Mouse (Mus musculus) midbrain, postnatal 0 days (tissue): Measurements from ENCODE around the gene Phf21b. TPM values are rescaled to one million over a fixed set of nuclear protein-coding genes. Genes with fewer than 3 reads are reported as not detected.
A peak's percentile ranks its signal among the peaks of the same experiment; 100 is the strongest.

Experiments
- ATAC-seq: fragments of 200-750 bp; cut with Nextera tagmentation; 2 replicates; pipeline ENCODE4 v1.8.0; 2017; ENCODE audit warnings: moderate number of reproducible peaks, mild to moderate bottlenecking, moderate TSS enrichment, moderate library complexity; ENCODE audit not compliant: low FRiP score
- DNase-seq: peaks from one replicate; pipeline ENCODE4 v3.0.0-alpha.2; 2015; ENCODE audit warnings: low spot score
- H3K27ac ChIP-seq: fragments of 300-500 bp; sonication (generic); 2 replicates; pipeline ENCODE4 v1.5.1; 2014; ENCODE audit warnings: low read depth, mild to moderate bottlenecking, low read length, mixed read lengths
- H3K27me3 ChIP-seq: fragments of 300-500 bp; sonication (generic); 2 replicates; pipeline ENCODE4 v1.6.1; 2014; ENCODE audit warnings: low read length, control low read depth, mixed read lengths; ENCODE audit not compliant: insufficient read depth
- H3K36me3 ChIP-seq: fragments of 300-500 bp; sonication (generic); 2 replicates; pipeline ENCODE4 v1.6.1; 2014; ENCODE audit warnings: low read length, control low read depth, mixed read lengths; ENCODE audit not compliant: insufficient read depth
- H3K4me1 ChIP-seq: fragments of 300-500 bp; sonication (generic); 2 replicates; pipeline ENCODE4 v1.6.1; 2014; ENCODE audit warnings: mild to moderate bottlenecking, control low read depth, antibody characterized with exemption, low read length, mixed read lengths; ENCODE audit not compliant: insufficient read depth
- H3K4me2 ChIP-seq: fragments of 300-500 bp; sonication (generic); 2 replicates; pipeline ENCODE4 v1.6.1; 2014; ENCODE audit warnings: low read depth, mild to moderate bottlenecking, low read length, mixed read lengths; ENCODE audit not compliant: poor library complexity, severe bottlenecking
- H3K4me3 ChIP-seq: fragments of 300-500 bp; sonication (generic); 2 replicates; pipeline ENCODE4 v1.5.1; 2014; ENCODE audit warnings: low read depth, mild to moderate bottlenecking, low read length, moderate library complexity
- H3K9ac ChIP-seq: fragments of 300-500 bp; sonication (generic); replicated peaks from 2 replicates; pipeline ENCODE4 v1.6.1; 2014; ENCODE audit warnings: mild to moderate bottlenecking, low read length, moderate library complexity, mixed read lengths; ENCODE audit not compliant: poor library complexity, severe bottlenecking
- H3K9me3 ChIP-seq: fragments of 300-500 bp; sonication (generic); 2 replicates; pipeline ENCODE4 v1.6.1; 2016; ENCODE audit warnings: low read length, control low read depth
- CTCF ChIP-seq: IDR thresholded peaks from 2 replicates; pipeline ENCODE4 v1.5.1; 2016; ENCODE audit warnings: antibody characterized with exemption, mild to moderate bottlenecking
- WGBS: fragments of 180-500 bp; shearing (Covaris S2); extraction: QIAGEN DNeasy Blood & Tissue Kit; methylation state at CpG from one replicate; pipeline ENCODE4 v1.1.7; 2014; 5-methylcytosine and 5-hydroxymethylcytosine counted together
- polyA plus RNA-seq: library from polyadenylated mRNA; unstranded; fragments of >200 nt; fragmentation: Nextera tagmentation; extraction: Ambion mirVana; gene quantifications from 2 replicates; pipeline ENCODE4 v1.2.1, GENCODE M21; 2015
- total RNA-seq: library from RNA; depleted of rRNA; stranded (reverse); fragments of >200 nt; gene quantifications from 2 replicates; pipeline ENCODE4 v1.2.3, GENCODE M21; 2014

Phf21b gene
- total and polyA plus RNA-seq, 2 experiments from 2014 or later = 1.1 to 11.7 TPM

GRCm38 (mm10) chr15:84861911-84862310 lies 6.1 kb upstream of the Phf21b start:
- Histone ChIP-seq H3K36me3 (no peaks in the 10 kb centered on the region), H3K27me3 (no peaks in the 10 kb centered on the region), H3K27ac (no peak overlapping the region), H3K4me2 (no peak overlapping the region), H3K9ac (no peak overlapping the region), H3K4me1 (no peaks in the 10 kb centered on the region; the same call in 1 of the 2 replicates), H3K4me3 (no peak overlapping the region), H3K9me3 (no peaks in the 10 kb centered on the region)
- ATAC-seq = no peak
- no peak for TF ChIP-seq CTCF
- no peak for DNase-seq
- 90% methylated on average over 8 of the region's 8 CpGs for whole genome bisulfite sequencing

DNA sequence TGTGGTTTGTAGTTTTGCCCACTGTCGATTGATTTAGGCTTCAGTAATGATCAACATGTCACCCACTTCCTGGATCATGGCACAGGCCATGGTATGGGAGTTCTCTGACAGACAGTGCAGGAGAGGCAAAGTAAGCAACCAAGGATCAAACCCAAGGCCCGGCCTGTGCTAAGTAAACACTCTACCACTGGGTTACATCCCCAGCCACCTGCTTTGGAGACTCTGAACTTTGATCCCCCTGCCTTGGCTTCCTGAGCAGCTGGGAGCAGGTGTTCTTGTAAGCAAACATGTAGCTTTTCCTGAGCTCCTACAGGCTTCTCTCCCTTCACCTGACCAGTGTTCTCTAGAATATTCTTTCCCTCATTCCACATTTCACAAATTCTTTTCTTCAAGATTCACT lies 1.8 kb upstream of the Phf21b start:
- WGBS = 90% methylated on average over 2 of the region's 2 CpGs
- DNase-seq (no peak), ATAC-seq (no peak)
- Histone ChIP-seq H3K4me2 (no peak overlapping the region), H3K9ac (no peak overlapping the region), H3K4me3 (no peak overlapping the region), H3K9me3 (no peaks in the 10 kb centered on the region), H3K27me3 (no peaks in the 10 kb centered on the region), H3K27ac (no peak overlapping the region), H3K36me3 (no peaks in the 10 kb centered on the region), H3K4me1 (no peaks in the 10 kb centered on the region; the same call in 1 of the 2 replicates)
- TF ChIP-seq CTCF = no peak

DNA sequence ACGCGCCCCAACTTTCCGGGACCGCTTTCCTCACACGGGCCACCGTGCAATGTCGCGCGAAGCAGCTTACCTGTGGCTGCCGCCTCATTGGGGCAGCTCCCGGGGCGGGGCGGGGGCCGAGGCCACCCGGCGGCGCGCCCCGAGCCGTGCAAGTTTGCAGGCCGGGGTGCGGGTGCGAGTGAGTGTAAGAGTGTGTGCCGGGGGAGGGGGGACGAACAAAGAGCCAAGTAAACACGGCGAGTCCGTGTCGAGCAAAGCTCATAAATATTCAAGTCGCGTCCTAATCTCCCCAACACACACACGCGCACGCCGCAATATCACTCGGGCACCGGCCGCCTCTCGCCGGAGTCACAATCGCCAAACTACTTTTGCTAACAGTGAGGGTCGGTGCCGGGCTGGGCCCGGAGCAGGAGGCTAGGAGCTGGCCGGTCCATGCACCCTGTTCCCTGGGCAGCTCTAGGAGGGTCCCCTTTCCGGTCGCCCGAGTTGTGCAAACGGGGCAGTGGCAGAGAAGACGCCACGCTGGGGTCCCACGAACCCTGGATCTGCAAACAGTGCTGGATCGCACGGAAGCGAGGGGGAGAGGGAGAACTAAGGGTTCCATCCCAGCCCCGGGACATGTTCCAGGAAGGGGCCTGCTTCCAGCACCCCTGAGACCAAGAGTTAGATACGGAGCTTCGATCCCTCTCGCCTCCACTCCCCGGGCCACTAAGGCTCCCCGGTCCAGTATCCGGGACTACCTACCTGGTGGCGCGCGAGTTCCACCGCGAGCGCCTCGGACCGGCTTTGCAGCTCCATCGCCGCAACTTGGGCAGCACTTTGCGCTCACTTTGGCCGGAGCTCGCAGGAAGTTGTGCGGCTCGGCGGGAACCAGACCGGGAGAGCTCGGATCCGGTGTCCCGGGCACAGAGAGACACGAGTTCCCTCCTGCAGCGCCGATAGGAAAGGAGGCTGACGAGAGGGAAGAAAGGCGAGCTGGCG lies 638 bp downstream of the Phf21b start:
- peak; percentile 17; the same call in 1 of the 2 replicates for ATAC-seq

GRCm38 (mm10) chr15:84854171-84854811 lies 1.6 kb downstream of the Phf21b start:
- H3K36me3 ChIP-seq = no peaks in the 10 kb centered on the region
- ATAC-seq (no peak), DNase-seq (peak; percentile 39)
- H3K27ac ChIP-seq = peak overlapping the region; percentile 80
- WGBS = under 1% methylated on average over 49 of the region's 49 CpGs
- H3K9me3 ChIP-seq = no peaks in the 10 kb centered on the region
- peak overlapping the region; percentile 98 for H3K4me2 ChIP-seq
- H3K27me3 ChIP-seq = no peaks in the 10 kb centered on the region
- peak overlapping the region; percentile 51 for H3K9ac ChIP-seq
- TF ChIP-seq CTCF = no peak
- no peaks in the 10 kb centered on the region; the same call in 1 of the 2 replicates for H3K4me1 ChIP-seq
- H3K4me3 ChIP-seq = peak overlapping the region; percentile 62

More for the DNA sequence above, 638 bp downstream of the Phf21b start:
- TF ChIP-seq CTCF = no peak
- Histone ChIP-seq H3K4me2 (peak overlapping the region; percentile 98), H3K27me3 (no peaks in the 10 kb centered on the region), H3K4me3 (peak overlapping the region; percentile 62), H3K36me3 (no peaks in the 10 kb centered on the region), H3K4me1 (no peaks in the 10 kb centered on the region; the same call in 1 of the 2 replicates), H3K9me3 (no peaks in the 10 kb centered on the region), H3K27ac (peak overlapping the region; percentile 80), H3K9ac (peak overlapping the region; percentile 51)
- peak; percentile 71 for DNase-seq
- WGBS = under 1% methylated on average over 83 of the region's 88 CpGs

DNA sequence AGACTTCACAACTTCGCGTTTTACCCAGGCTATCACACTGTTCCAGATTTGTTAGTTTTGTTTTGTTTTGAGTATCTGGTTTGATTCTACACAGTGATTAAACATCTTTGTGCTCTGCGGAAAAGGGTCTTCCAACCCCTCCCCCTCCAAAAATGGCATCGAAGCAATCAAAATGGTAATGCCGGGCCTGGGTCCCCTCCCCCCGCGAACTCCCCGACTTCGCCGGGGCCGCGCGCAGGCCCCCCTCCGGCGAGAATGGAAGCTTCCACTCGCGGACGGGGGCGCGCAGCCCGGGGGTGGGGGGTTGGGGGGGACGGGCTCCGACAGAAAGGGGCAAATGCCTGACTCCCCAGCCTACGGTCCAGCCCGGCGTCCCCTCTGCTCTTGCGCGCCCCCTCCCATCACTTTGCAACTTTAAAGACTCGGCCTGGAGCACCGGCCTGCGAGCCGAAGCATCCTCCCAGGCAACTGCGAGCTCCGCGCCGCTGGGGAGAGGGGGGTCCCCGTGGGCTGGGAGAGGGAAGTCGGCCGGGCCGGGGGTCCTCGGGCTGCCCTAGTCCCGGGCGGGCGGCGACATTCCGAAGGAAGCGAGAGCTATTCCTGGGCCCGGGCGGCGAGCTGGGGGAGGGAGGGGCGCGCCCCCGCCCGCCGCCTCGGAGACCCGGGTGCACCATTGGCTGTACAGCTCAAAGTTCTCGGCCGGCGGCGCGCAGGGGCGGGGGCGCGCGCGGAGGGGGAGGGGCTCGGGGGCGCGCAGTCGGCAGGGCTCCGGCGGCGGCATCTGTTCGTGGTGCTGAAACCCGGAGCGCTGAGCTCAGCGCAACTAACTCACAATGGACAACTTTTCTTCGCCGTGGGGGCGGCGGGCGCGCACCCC lies 2.4 kb downstream of the Phf21b start:
- H3K4me2 ChIP-seq = peak overlapping the region; percentile 98
- H3K27ac ChIP-seq = peak overlapping the region; percentile 80
- H3K36me3 ChIP-seq = no peaks in the 10 kb centered on the region
- WGBS = under 1% methylated on average over 56 of the region's 84 CpGs
- peak; percentile 68 for ATAC-seq
- DNase-seq = peak; percentile 82
- H3K4me3 ChIP-seq = peak overlapping the region; percentile 62
- H3K27me3 ChIP-seq = no peaks in the 10 kb centered on the region
- no peak for TF ChIP-seq CTCF
- H3K4me1 ChIP-seq = no peaks in the 10 kb centered on the region; the same call in 1 of the 2 replicates
- no peaks in the 10 kb centered on the region for H3K9me3 ChIP-seq
- H3K9ac ChIP-seq = peak overlapping the region; percentile 58
